Mouse (Mus musculus) limb, embryonic 12.5 days (tissue): ENCODE measurements around the gene Olfr418. TPM values are rescaled to one million over a fixed set of nuclear protein-coding genes. Genes with fewer than 3 reads are reported as not detected.

ENCODE experiments used
- polyA plus RNA-seq: library from polyadenylated mRNA; unstranded; fragments of >200 nt; fragmentation: Nextera tagmentation; extraction: Ambion mirVana; gene quantifications from 2 replicates; pipeline ENCODE4 v1.2.1, GENCODE M21; 2016

The Olfr418 gene
- polyA plus RNA-seq, 1 experiment from 2014 or later = not detected

Other genes with a start within 250 kb of the Olfr418 start
- not detected in 2 replicates for gene Olfr1408, start 128.6 kb upstream of the Olfr418 start, polyA plus RNA-seq
- not detected in 2 replicates for gene Olfr1406, start 75.4 kb upstream of the Olfr418 start, polyA plus RNA-seq
- gene Olfr218, start 68.2 kb upstream of the Olfr418 start, polyA plus RNA-seq = not detected in 2 replicates
- not detected in 2 replicates for gene Olfr1404, start 53.6 kb upstream of the Olfr418 start, polyA plus RNA-seq
- not detected in 2 replicates for gene Fcer1a, start 38.8 kb upstream of the Olfr418 start, polyA plus RNA-seq
- not detected in 2 replicates for gene Mptx2, start 11.8 kb downstream of the Olfr418 start, polyA plus RNA-seq
- 0.91 and 1.3 TPM in 2 replicates for gene Ackr1, start 67.7 kb downstream of the Olfr418 start, polyA plus RNA-seq
- 1.1 and 1.5 TPM in 2 replicates for gene Aim2, start 84.9 kb downstream of the Olfr418 start, polyA plus RNA-seq
- gene Cadm3, start 101.7 kb downstream of the Olfr418 start, polyA plus RNA-seq = 0.50 and 0.61 TPM in 2 replicates
- not detected in 2 replicates for gene Ifi206, start 225.0 kb downstream of the Olfr418 start, polyA plus RNA-seq